Mouse (Mus musculus) left cerebral cortex, postnatal 10 days (tissue): ENCODE measurements around the gene Inhbe. TPM values are rescaled to one million over a fixed set of nuclear protein-coding genes. Genes with fewer than 3 reads are reported as not detected.
"Not testable (repeated sequence)": the region's sequence is repeated elsewhere in the genome, so short reads cannot be mapped to it uniquely, and the experiment has no call there.

Experiments
- DNase-seq, 2 experiments: peaks; one replicate each; pipeline ENCODE4 v3.0.0; 2021 to 2022; ENCODE audit warnings: low spot score in 2 of 2, mixed read lengths in 1 of 2; ENCODE audit errors: extremely low spot score in 1 of 2
- intact Hi-C: fragments of 180-260 bp; cut with DNase I; formaldehyde crosslinking; loops from one replicate; pipeline ENCODE4 v1.15.1; 2025
- total RNA-seq, 2 experiments: library from RNA; stranded (reverse); gene quantifications; 2 replicates each; pipeline ENCODE4 v1.2.3; 2021

Gene Inhbe
- total RNA-seq, 2 experiments from 2014 or later = 0.08 TPM; not detected in 1

DNA sequence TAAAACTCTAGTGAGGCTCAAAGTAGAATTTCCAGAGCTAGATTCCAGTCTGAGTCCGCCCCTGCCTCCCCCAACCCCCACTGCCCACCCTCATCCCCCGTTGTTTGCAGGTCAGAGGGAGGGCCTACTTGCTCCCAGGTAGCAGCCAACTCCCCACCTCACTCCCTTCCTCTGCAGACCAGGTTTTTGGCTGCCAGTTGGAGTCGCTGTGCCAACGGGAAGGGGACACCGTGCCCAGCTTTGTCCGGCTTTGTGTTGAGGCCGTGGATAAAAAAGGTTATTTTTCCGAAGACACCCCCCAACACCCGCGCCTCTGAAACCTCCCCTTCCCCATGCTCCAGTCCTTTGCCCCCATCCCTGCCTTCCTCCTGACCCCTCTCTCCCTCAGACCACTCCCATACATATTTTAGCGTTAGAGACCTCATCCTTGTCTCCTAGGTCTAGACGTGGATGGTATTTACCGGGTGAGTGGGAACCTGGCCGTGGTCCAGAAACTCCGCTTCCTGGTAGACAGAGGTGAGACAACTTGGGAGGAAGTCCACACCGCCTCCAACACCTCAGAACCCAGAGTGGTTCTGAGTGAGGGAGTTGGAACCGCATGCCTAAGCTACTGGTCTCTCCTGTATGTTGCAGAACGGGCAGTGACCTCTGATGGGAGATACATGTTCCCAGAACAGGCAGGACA is 26.6 kb downstream of the Inhbe start:
- intact Hi-C loops = no loop called here
- DNase-seq = peak in 1 of 2 experiments; percentile 37

DNA sequence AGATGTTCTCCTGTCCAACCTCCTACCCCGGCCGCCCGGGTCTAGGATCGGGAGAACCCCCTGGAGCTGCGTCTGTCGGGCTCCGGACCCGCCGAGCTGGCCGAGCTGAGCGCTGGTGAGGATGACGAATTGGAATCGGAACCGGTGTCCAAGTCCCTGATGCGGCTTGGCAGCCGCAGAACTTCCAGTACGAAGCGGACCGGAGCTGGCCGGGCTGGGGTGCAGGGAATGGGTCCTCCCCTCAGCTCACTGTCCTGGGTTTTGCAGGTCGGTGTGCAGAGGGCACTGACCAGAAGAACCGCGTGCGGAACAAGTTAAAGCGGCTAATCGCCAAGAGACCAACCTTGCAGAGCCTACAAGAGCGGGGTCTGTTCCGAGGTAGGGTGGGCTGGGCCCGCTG is 27.4 kb downstream of the Inhbe start:
- DNase-seq = peak in 1 of 2 experiments; percentile 29
- intact Hi-C loops = no loop called here

DNA sequence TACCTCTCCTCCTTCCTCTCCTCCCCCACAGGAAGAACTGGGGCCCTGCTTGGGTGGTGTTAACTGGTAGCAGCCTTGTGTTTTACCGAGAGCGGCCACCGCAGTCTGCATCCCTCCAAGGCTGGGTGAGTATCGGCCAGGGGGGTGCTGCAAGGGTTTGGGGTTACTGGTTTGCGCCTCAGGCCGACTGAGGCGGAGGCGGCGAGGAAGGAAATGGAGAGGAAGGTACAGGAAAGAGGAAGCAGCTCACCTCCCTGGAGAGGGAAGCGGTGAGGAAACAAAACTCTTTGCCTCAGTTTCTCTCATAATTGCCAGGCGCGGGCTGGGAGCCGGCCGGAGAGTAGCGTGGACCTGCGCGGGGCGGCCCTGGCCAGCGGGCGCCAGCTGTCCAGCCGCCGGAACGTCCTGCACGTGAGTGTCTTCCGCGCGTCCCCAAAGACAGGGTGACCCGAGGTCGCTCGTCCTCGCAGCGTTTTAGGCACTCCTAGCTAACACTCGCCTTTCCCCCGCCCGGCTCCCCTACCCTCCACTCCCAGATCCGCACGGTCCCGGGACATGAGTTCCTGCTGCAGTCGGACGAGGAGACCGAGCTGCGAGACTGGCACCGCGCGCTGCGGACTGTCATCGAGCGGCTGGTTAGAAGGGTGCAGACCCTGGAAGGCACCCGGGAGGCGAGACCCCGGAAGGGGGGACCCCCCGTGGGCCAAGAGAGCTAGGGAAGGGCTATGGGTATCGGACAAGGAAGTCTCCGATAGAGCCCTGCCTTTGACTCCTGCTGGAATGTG is 28.0 kb downstream of the Inhbe start:
- intact Hi-C loops = no loop called here
- peak in 1 of 2 experiments; percentile 36 for DNase-seq

DNA sequence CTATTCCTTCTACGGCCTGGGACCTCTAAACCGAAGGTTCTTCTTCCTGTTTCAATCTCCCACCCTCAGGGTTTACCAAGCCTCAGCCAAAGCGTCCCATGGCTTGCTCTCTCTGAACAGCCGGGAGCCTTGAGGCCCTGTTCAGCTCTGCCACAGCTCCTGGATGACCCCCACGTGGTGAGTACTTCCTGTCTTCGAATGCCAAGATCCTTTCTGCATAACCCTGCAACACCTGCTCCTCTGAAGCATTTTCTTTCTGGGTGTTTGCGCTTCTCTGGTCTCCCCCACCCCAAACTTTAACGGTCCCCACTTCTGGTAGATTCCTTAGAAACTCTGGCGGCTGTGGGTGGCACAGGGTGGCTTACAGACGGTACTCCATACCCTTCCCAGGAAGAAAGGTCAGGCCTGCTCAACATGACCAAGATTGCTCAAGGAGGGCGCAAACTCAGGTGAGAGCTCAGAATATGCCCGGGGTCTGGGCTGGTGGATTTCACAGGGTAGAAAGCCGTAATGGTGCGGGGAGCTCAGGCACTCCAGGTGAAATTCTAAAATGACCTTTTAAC is 28.7 kb downstream of the Inhbe start:
- intact Hi-C loops = no loop called here
- DNase-seq = no peak

DNA sequence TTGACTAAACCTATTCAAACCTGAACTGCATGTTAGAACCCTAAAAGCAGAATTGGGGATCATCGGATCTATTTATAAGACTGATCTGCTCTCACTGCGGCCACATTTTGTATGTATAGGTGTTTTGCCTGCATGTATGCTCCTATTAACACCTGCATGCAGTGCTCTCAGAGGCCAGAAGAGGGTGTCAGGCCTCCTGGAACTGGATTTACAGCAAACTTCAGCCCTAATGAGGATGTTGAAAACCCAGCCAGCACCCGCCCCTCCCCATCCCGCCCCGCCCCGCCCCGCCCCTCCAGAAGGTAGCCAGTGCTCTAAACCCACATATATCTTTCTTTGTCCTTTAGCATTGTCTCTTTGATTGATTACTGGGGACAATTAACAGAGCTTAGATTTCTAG is 29.7 kb downstream of the Inhbe start:
- DNase-seq = no peak
- intact Hi-C loops = no loop called here

DNA sequence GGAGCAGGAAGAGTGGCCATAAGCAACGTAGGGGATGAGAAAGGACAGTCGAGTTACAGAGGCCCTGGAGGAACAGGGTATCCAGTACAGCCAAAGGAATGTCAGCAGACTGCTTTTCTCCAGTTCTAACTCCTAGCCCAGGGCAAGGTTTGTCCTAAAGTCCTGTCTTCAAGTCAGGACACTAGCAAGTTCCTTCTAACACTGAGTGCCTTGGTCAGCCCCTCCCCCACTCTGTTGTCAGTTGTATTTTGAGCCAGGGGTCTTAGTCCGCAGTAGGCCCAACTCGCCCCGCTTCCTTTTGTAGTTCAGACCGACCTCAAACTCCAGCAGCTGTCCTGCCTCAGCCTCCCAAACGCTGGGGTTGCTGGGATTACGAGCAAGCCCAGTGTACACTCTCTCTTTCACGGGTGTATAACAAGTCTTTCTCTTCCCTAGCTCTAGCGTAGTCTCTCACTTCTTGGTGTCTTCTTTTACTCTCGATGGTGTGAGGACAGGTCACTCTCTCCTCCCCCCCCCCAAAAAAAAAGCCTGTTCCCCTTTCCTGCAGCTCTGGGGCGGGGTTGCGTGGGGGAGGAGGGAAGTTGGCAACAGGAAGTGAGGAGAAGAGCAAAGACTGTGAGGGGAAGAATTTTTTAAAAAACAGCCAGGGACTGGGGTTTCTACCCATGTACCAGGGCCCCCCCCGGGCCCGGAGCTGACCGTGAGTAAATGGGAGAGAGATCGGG is 30.9 kb downstream of the Inhbe start:
- intact Hi-C loops = no loop called here
- no peak for DNase-seq

DNA sequence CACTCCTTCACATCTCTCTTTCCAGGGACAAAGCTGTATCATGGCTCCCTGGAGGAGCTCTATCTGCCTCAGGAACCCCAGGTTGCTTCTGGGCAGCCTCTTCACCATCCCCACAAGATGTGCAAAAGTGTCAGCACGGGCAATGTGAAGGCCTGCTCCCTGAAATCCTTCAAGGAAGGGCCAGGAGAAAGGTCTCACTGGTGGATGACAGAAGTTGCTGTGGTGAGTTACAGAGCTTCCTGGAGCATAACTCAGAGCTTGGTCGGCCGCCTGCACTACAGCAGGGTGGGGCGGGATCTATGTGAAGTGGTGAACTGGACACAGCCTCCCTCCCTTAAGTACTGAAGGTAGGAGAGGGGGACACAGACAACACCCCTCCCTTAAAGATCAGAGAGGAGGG is 31.5 kb downstream of the Inhbe start:
- DNase-seq = no peak
- intact Hi-C loops = no loop called here

DNA sequence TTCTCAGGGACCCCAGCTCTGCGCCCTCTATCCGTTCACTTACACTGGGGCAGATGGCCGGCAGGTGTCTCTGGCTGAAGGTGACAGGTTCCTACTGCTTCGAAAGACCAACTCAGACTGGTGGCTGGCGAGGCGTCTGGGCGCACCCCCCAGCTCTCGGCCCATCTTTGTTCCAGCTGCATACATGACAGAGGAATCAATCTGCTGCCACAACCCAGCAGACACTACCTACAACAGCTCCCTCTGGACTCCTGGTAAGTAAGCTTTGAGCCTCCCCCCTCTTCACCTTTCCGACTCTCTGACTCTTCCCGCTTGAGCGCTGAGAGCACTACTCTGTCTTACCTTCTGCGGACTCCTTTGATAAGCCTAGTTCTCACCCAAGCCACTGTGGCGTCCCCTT is 32.0 kb downstream of the Inhbe start:
- intact Hi-C loops = no loop called here
- DNase-seq = no peak

DNA sequence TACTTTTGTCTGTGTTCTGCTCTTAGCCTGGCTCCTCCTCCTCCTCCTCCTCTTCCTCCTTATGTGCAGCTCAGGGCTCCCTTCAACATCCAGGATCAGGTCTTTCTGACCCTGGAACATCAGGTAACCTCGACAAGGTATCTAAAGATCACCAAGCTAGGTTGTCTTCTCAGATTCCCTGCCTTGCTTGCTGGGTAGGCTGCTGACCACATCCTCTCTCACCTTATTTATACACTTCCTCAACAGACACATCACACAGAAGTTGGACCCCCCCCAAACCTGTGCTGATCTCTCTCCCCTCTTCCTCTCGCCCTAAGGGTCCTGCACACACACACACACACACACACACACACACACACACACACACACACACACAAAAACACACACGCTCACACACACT is 32.6 kb downstream of the Inhbe start, which contains the start of gene Arhgap9:
Arhgap9 (plus strand) TSS at position 344 of the 400 bp plus-strand sequence.
- no peak for DNase-seq
- intact Hi-C loops = no loop called here

DNA sequence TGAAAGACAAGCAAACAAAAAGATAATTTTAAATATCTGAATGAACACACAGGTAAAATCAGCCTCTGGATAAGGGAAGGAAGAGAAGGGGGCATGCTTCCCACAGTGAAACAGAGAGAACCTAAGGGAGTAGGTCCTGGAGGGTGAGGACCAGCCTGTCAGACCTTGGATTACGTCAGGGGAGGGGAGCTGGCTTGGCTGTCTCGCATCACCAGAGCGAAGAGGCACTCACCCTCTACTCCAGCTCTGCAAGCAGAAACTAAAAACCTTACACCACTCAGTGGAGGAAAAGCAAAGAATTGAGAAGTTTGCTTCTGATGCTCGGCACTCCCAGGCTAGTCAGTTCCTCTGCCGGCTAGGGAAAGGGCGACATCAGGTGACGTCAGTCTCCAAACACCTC is 34.2 kb downstream of the Inhbe start:
- intact Hi-C loops = no loop called here
- DNase-seq = no peak

DNA sequence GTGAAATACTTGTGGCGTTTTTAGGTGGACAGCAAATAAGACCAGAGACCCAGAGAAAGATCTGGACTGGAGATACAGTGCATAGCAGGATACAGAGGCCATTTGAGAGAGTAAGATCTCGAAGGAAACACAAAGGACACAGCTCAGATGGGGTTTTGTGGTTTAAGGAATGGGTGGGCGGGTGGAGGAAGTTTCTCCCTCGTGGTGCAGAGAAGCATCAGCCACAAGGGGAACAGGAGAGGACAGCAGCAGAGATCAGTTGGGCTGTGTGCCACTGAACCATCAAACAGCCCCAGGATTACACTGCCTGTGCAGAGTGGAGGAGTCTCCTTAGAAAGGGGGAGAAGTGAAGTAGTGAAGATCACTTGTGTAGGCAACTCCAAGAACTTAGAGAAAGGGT is 36.2 kb downstream of the Inhbe start:
- intact Hi-C loops = no loop called here
- no peak for DNase-seq

DNA sequence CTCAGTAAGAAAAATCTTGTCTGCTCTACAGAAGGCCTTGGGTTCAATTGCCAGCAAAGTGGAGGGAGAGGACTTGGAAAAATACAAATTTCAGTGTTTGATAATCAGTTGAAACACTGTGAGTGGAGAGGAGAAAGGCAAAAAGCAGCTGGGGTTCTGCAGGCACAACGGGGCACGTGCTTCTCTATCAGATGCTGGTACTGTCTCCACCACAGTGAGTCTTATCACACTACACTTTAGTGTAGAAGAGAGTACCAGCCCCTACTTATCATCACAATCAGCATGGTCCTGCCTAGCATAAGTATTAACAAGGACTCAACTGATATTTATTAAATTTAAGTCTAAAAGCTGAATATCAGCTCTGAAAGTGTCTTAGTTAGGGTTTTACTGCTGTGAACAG is 36.9 kb downstream of the Inhbe start:
- intact Hi-C loops = no loop called here
- no peak for DNase-seq

DNA sequence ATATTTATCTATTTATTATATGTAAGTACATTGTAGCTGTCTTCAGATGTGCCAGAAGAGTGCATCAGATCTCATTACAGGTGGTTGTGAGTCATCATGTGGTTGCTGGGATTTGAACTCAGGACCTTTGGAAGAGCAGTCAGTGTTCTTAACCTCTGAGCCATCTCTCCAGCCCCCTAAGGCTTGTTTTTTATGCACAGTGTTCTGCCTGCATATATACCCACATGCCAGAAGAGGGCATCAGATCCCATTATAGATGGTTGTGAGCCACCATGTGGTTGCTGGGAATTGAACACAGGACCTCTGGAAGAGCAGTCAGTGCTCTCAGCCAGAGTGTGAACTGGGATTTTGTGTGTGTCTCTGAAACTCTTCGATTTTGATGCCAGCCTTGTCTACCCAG is 39.3 kb downstream of the Inhbe start:
- intact Hi-C loops, DNase-seq: not testable (repeated sequence)

DNA sequence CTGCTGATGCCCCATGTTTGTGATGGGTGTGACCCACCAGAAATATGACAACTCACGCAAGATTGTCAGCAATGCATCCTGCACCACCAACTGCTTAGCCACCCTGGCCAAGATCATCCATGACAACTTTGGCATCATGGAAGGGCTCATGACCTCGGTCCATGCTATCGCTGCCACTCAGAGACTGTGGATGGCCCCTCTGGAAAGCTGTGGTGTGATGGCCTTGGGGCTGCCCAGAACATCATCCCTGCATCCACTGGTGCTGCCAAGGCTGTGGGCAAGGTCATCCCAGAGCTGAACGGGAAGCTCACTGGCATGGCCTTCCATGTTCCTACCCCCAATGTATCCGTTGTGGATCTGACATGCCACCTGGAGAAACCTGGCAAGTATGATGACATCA is 40.7 kb downstream of the Inhbe start:
- DNase-seq, intact Hi-C loops: not testable (repeated sequence)

DNA sequence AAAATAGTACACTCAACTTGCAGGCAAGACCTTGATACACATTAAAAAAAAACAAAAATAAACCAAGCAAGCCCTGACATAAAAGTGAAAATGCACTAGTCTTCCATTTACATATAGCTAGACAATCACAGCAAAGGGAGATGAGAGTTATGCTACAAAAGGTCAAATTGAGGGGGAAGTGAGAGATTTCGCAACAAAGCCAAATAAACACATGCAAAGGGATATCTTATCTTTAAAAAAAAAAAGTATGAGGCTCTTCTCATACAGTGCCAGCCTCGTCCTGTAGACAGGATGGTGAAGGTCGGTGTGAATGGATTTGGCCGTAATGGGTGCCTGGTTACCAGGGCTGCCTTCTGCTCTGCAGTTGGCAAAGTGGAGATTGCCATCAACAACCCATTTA is 41.4 kb downstream of the Inhbe start:
- DNase-seq = no peak
- intact Hi-C loops = no loop called here

DNA sequence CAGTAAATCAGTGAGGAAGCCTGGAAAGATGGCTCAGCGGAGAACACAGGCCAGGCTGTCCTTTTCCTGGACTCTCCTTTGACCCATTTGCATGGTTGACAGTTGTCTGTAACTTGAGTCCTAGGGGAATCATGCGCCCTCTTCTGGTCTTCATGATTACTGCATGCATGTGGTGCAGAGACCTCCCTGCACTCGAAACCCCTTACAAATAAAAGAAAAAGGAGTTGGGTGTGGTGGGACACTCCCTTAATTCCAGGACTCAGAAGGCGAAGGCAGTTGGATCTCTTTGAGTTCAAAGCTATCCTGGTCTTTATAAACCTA is 41.9 kb downstream of the Inhbe start:
- intact Hi-C loops = no loop called here
- DNase-seq = peak; percentile 71 to 80

DNA sequence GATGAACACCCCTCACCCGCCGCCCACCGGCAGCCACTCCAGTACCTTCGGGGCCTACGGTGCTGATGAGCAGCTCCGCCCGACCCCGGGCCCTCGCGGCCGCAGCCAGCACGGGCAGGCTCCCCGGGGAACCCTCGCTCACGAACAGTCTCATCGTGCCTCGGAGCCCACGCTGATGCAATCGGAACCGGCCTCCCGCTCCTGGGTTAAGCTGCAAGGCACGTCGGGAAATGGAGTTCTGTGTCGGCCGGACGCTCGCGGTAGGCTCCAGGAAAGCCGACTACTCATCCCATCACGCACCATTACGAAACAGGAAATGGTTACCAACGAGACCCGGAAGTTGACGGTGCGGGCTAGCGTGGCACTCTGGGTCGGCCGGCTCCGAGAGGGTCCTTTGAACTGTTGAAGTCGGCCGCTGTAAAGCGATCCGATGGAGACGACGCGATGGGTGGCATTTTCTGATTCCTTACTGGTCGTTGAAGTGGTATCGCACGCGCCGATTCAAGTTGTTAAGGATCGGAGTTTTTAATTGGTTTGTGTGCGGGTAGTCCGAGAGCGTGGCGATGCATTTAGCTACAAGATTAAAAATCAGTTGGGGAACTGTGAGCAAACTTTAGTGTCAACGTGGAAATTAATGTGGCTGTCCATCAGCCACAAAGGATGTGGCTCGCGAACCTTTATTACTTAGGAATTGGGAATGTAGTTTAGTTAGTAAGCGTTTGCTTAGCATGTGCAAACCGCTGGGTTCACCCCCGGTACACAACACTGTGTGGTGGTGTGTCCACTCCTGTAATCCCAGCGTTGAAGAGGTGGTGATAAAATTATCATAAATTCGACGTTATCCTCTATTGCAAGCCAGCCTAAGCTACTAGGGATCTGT is 42.5 kb downstream of the Inhbe start, which contains the start of gene Mars:
Mars (minus strand) TSS at position 311 of the 880 bp plus-strand sequence.
- intact Hi-C loops = no loop called here
- DNase-seq = peak; percentile 94 to 96
